ENCODE assay signal across 19 mouse cellular contexts in genomic region chr14:19800485-19800884, GRCm38 (mm10). TPM values are rescaled to one million over a fixed set of nuclear protein-coding genes. Genes with fewer than 3 reads are reported as not detected.
"Had no signal": no experiment of that assay in that cellular context is flagged by ENCODE, and none has a peak within 500 bp of the region (broad histone marks: within the 10 kb centered on the region; RNA-seq: fewer than 3 reads in every experiment).

No protein-coding gene starts in this region.

- H3K4me2 ChIP-seq: lung, embryonic 15.5 days; midbrain, embryonic 11.5 days; neural tube, embryonic 12.5 days; stomach, embryonic 15.5 days had no signal

- H3K4me1 ChIP-seq: neural tube, embryonic 12.5 days; stomach, embryonic 15.5 days had no signal

- H3K9me3 ChIP-seq: lung, embryonic 15.5 days; megakaryocyte, embryonic 14.5 days; neural tube, embryonic 12.5 days; stomach, embryonic 15.5 days had no signal

- H3K27ac ChIP-seq: lung, embryonic 15.5 days; macrophage; neural tube, embryonic 12.5 days; stomach, embryonic 15.5 days; stomach, postnatal 0 days had no signal

- DNase-seq: liver, postnatal 0 days; lung, adult 2 months; lung, postnatal 14 days; lung, postnatal 36 days; midbrain, embryonic 14.5 days; right cerebral cortex, postnatal 14 days; thymus, adult 2 months; thymus, postnatal 25 days; thymus, postnatal 4 days had no signal

- ATAC-seq: liver, postnatal 0 days; lung, postnatal 0 days; midbrain, embryonic 16.5 days had no signal

- H3K27me3 ChIP-seq: lung, embryonic 15.5 days; neural tube, embryonic 12.5 days; stomach, embryonic 15.5 days had no signal

- H3K36me3 ChIP-seq: neural tube, embryonic 12.5 days; stomach, embryonic 15.5 days had no signal

- H3K9ac ChIP-seq: liver, postnatal 0 days; lung, embryonic 15.5 days; neural tube, embryonic 12.5 days; stomach, embryonic 15.5 days had no signal

- H3K4me3 ChIP-seq: lung, embryonic 15.5 days; megakaryocyte, embryonic 14.5 days; neural tube, embryonic 12.5 days; stomach, embryonic 15.5 days had no signal

RNA-seq across cellular contexts. Expression of gene Nid2, which starts 49.4 kb away (rescaled TPM):
- total RNA-seq: neutrophil, adult 5-6 weeks had no signal
